Mouse (Mus musculus) thymus, postnatal 25 days (tissue): ENCODE data around the gene Pkn1.

Experiments
- DNase-seq: peaks from one replicate; pipeline ENCODE4 v3.0.0; 2022

Gene Pkn1

GRCm38 (mm10) chr8:83652030-83652743 lies 46.8 kb downstream of the Pkn1 start, which contains the start of gene Gipc1:
Gene Gipc1 (plus strand): TSS chr8:83652677.
- DNase-seq = peak; percentile 96

GRCm38 (mm10) chr8:83649699-83650098 lies 49.3 kb downstream of the Pkn1 start:
- no peak for DNase-seq

- DNase-seq = no peak
Measured at GRCm38 (mm10) chr8:83648031-83648430, 50.9 kb downstream of the Pkn1 start.

GRCm38 (mm10) chr8:83647511-83647910 lies 51.5 kb downstream of the Pkn1 start:
- no peak for DNase-seq

DNA sequence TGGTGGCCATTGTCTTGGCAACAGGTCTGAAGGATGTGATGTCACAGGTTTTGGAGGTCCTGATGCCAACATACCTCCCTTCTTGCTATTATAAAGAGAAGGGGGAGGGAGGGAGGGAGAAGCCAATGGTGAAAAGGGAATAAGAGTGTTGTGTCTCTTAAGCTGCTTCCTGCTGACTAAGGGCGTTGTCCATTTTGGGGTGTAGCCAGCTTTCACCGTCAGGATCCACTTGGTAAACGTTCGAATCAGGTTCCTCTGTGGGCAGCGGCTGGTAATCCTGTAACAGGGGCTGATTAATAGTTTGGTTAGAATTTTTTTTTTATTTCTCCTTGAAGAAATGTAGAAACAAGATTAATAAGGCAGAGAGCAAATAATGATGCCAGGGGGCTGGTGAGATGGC lies 59.3 kb downstream of the Pkn1 start:
- no peak for DNase-seq

- no peak for DNase-seq
Measured at GRCm38 (mm10) chr8:83638856-83639255, 60.1 kb downstream of the Pkn1 start.

GRCm38 (mm10) chr8:83632083-83632707 lies 66.8 kb downstream of the Pkn1 start:
- no peak for DNase-seq

DNA sequence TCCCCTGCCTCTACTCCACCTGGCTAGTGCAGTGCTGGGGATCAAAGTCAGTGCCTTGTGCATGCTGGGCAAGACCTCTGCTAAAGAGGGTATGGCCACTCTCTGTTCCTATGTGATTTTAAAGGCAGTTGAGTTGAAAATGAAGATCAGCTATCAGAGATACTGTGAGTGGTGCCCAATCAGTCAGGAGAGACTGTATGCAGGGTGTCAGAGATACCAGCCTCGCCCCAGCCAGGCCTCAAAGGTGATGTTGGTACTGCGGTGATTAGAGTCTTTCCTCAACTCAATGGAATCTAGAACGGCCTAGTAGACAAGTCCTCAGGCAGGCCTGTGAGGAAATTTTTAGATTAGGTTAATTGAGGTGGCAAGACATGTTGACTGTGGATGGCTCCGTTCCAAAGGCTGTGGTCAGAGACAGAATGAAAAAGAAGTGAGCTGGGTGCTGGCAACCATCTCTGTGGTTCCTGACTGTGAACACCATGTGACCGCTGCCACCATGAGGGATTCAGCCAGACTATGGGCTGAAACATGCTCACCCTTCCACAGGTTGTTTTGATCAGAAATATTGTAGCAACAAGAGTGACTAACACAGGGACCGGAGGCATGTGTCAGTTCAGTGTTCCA lies 73.2 kb downstream of the Pkn1 start:
- no peak for DNase-seq

- DNase-seq = no peak
Measured at GRCm38 (mm10) chr8:83624739-83625138, 74.2 kb downstream of the Pkn1 start.

DNA sequence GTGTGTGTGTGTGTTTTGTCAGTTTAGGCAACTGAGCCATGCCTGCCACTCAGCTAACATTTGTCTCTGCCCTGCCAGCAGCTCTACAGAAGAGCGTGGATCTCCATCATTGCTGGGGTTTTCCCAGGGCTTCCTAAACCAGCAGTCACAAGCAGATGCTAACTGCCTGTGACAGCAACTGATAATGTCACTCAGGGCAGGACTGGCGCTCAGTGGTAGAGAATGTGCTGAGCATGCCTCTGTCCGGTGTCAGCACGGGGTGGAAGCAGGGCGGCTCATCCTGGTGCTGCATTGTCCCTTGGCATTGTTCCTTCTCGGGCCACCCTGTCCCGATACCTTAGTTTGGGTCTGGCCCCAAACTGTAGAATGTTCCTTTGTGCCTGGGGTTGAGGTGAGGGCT lies 75.4 kb downstream of the Pkn1 start:
- no peak for DNase-seq

- DNase-seq = peak; percentile 90
Measured at GRCm38 (mm10) chr8:83622389-83622989, 76.5 kb downstream of the Pkn1 start.

GRCm38 (mm10) chr8:83621691-83622388 lies 77.1 kb downstream of the Pkn1 start:
- no peak for DNase-seq

- peak; percentile 36 for DNase-seq
Measured at GRCm38 (mm10) chr8:83619568-83620285, 79.3 kb downstream of the Pkn1 start.

DNA sequence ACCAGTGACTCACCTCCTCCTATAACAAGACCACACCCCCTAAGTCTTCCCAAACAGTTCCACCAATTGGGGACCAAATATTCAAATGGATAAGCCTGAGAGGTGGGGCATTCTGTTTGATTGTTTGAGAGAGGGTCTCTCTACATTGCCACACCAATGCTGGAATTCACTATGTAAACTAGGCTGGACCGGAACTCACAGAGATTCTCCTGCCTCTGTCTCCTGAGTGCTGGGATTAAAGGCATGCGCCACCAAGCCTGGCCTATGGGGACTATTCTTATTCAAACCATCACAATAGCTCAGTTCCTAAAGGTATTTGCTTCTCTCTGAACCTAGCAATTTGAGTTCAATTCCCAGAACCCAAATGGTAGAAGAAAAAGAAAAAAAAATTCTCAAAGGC lies 80.4 kb downstream of the Pkn1 start:
- DNase-seq = no peak

DNA sequence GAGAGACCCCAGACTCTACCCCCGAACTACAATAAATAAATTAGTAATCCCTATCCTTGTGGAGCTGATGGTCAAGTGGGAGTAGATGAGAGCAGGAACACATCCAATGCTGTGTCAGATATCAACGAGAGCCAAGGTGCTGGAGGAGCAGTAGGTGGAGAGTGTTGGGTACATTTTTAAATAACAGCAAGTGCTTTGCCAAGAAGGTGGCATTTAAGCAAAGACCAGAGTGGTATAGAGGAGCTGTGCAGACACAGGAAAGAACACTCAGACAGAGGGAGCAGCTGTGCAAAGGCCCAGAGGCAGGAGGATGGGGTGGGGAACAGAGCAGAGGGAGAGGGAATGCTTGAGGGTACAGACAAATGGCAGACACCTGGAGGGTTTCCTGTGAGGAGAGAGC lies 81.9 kb downstream of the Pkn1 start:
- DNase-seq = no peak

GRCm38 (mm10) chr8:83616625-83617024 lies 82.4 kb downstream of the Pkn1 start:
- no peak for DNase-seq
